Mouse (Mus musculus): Measurements from ENCODE around the gene Cmah. TPM values are rescaled to one million over a fixed set of nuclear protein-coding genes. Genes with fewer than 3 reads are reported as not detected.

Gene Cmah
- polyA plus RNA-seq, 1 experiment from 2014 or later: 0.17 TPM

DNA sequence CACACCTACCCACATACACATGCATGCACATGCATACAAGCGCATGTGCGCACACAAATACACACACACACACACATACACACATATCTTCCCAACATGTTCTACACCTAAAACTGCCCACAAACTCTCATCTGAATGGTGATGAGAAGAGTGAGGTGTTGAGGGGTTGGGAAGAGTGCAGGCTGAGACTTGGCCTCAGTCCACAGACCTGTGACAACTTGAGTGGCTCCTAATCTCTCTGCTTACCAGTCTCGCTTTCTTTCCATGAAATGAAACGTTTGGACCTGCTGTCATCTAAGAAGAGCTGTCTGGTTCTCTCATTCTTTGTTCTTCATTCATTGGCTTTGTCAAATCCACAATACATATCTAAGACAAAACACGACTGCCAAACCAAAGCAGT is 169.1 kb downstream of the Cmah start:
- 86% methylated on average over 5 of the region's 5 CpGs for WGBS
- DNase-seq (ENCODE audit: low spot score): no peak
- H3K4me3 ChIP-seq: no peak overlapping the region
- H3K27me3 ChIP-seq (ENCODE audit: insufficient read depth, poor library complexity, severe bottlenecking): no peaks in the 10 kb centered on the region
- no peaks in the 10 kb centered on the region for H3K9me3 ChIP-seq
- H3K27ac ChIP-seq: no peak overlapping the region
- peaks cover 7% of the 10 kb centered on the region for H3K4me1 ChIP-seq (replicated peaks)
- no peaks in the 10 kb centered on the region for H3K36me3 ChIP-seq

DNA sequence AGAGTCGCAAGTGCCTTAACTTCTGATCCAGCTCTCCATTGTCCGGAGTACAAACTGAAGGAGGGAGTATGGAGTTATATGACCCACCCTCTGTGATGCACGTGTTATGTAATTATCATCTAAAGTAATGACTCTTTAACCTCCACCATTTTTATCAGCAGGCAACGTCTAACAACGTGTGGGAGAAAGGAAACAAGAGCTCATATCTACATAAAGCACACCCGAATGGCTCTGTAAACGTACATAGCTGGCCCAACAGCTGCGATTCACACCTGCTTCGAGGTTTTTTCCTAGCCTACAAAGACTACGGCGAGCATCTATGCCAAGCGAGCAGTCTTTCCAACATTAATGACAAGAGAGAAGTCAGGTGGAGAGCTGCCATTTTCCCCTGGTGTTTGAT is 169.8 kb downstream of the Cmah start:
- Histone ChIP-seq H3K4me3 (no peak overlapping the region), H3K27me3 (ENCODE audit: insufficient read depth, poor library complexity, severe bottlenecking) (no peaks in the 10 kb centered on the region), H3K36me3 (no peaks in the 10 kb centered on the region), H3K27ac (no peak overlapping the region), H3K4me1 (replicated peaks) (peaks cover 11% of the 10 kb centered on the region), H3K9me3 (no peaks in the 10 kb centered on the region)
- WGBS: 91% methylated on average over 12 of the region's 12 CpGs
- no peak for DNase-seq (ENCODE audit: low spot score)

DNA sequence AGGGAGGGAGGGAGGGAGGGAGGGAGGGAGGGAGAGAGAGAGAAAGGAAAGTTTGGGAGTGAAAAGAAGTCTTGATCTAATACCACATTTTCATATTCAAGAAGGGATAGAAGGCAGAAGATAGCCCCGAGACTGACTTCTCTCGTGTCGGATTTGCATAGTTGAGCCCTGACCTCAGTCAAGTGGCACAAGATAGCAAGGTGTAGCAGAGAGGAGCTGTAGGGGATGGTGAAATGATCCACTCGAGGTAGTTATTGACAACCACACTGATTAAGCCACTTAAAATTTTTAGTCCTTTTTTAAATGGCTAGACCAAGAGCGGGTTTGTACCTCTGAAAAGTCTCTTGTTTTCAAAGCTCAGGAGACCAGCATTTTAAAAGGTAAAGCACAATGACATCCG is 171.1 kb downstream of the Cmah start:
- 86% methylated on average over 6 of the region's 6 CpGs for WGBS
- Histone ChIP-seq H3K27ac (no peak overlapping the region), H3K9me3 (no peaks in the 10 kb centered on the region), H3K4me3 (no peak overlapping the region), H3K4me1 (replicated peaks) (peaks cover 11% of the 10 kb centered on the region), H3K27me3 (ENCODE audit: insufficient read depth, poor library complexity, severe bottlenecking) (no peaks in the 10 kb centered on the region), H3K36me3 (no peaks in the 10 kb centered on the region)
- DNase-seq (ENCODE audit: low spot score): no peak

DNA sequence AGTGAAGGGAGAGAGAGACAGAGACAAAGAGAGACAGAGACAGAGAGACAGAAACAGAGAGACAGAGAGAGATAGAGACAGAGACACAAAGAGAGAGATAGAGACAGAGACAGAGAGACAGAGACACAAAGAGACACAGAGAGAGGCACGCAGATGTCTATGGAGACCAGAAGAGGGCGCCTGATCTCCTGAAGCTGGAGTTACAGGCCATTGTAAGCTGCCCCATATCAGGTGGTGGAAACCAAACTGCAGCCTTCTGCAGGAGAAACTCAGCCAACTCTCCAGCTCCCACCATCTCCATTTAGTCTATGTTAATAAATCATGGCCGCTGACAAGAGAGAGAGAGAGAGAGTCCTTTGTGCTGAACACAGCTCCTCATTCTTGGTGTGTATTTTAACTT is 172.3 kb downstream of the Cmah start:
- Histone ChIP-seq H3K4me1 (replicated peaks) (peaks cover 11% of the 10 kb centered on the region), H3K9me3 (no peaks in the 10 kb centered on the region), H3K36me3 (no peaks in the 10 kb centered on the region), H3K4me3 (no peak overlapping the region), H3K27me3 (ENCODE audit: insufficient read depth, poor library complexity, severe bottlenecking) (no peaks in the 10 kb centered on the region), H3K27ac (no peak overlapping the region)
- 39% methylated on average over 3 of the region's 3 CpGs for WGBS
- no peak for DNase-seq (ENCODE audit: low spot score)

DNA sequence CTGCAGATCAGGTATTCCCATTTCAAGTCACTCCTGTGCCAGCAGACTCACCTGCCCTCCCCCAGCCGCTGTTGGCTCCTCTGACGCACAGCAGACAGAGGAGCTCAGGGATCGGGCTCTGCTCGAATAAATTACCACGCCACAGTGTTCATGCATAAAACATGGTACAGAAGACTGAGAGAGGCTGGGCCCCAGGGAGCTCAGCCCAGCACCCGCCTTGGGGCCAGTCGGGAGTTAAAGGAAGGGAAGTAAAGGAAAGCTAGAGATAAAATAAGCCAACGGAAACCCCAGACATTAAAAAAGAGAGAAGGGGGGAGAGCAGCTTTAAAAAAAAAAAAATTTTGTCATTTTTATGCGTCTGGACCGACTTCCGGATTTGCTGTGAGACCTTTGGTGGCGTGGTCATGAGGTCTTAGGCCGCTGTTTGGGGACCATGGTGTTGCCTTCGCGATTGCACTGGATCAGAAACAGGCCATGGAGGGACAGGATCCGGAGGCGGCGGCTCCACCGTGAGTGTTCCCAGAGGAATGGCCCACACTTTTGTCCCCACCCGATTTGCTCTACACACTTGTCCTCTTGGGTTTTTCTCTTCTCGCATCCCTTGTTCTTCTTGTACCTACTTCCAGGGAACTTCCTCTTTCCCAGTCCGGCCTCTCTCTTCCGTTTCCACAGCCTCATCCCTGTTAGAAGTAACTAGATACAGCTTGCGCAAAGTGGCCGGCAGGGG is 174.1 kb downstream of the Cmah start:
- Histone ChIP-seq H3K27me3 (ENCODE audit: insufficient read depth, poor library complexity, severe bottlenecking) (no peaks in the 10 kb centered on the region), H3K4me3 (no peak overlapping the region), H3K27ac (no peak overlapping the region), H3K36me3 (no peaks in the 10 kb centered on the region), H3K9me3 (no peaks in the 10 kb centered on the region), H3K4me1 (replicated peaks) (peaks cover 11% of the 10 kb centered on the region)
- no peak for DNase-seq (ENCODE audit: low spot score)
- 75% methylated on average over 25 of the region's 25 CpGs for WGBS

DNA sequence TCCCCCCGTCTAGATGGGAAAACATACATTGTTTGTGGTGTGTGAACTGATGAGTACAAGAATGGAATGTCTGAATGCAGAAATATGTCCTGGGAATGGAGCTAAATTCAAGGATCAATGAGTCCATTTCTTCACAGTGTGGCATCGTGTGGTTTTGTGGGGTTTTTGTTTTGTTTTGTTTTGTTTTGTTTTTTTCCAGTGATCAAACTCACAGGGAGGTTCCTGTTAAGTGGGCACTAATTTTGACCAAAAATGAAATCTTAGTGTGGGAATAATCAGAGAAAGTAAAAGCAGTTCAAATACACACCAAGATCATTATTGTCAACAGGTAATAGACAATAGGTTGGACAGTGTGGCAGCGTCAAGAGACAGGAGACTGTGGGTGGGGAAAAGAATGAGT is 174.7 kb downstream of the Cmah start:
- no peak for DNase-seq (ENCODE audit: low spot score)
- Histone ChIP-seq H3K9me3 (no peaks in the 10 kb centered on the region), H3K36me3 (no peaks in the 10 kb centered on the region), H3K27ac (no peak overlapping the region), H3K27me3 (ENCODE audit: insufficient read depth, poor library complexity, severe bottlenecking) (no peaks in the 10 kb centered on the region), H3K4me1 (replicated peaks) (peaks cover 11% of the 10 kb centered on the region), H3K4me3 (no peak overlapping the region)
- 87% methylated on average over 3 of the region's 3 CpGs for WGBS

DNA sequence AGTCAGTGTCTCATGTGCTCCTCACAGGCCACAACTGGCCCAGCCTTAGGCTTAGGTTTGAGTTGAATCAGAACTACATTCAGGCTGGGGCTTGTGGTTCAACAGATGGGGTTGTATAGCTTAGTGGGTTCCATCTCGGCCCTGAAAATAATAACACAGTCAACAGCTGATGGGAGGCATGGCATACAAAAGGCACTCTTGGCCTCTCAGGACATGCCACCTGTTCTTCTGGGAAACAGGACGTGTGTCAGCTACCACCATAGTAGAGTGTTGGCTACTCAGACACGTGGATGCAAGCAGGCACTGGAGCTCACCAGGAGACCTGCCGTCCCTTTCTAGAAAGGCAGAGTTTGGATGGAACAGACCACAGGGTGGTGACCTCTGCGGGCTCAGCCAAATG is 178.6 kb downstream of the Cmah start:
- no peak for DNase-seq (ENCODE audit: low spot score)
- 72% methylated on average over 5 of the region's 5 CpGs for WGBS
- H3K4me1 ChIP-seq (replicated peaks): peaks cover 9% of the 10 kb centered on the region

DNA sequence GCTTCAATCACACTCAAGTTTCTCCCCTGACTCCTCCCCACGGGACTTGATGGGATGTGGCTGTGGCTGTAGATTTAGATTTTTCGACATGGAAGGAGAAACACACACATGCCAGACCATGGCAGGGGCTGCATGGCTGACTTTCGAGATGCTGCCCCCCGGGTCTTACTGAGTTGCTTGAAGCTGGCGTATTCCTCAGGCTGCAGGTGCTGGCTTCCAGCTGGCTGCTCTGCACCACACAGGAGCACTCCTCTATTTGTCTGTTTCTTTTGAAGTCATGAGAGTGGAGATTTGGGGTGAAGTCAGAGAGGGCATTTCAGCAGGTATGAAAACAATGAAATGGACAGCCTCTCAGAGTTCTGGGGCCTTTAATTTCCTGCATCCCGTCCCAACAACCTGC is 180.0 kb downstream of the Cmah start:
- H3K27me3 ChIP-seq (ENCODE audit: insufficient read depth, poor library complexity, severe bottlenecking): no peaks in the 10 kb centered on the region
- no peaks in the 10 kb centered on the region for H3K9me3 ChIP-seq
- H3K4me1 ChIP-seq (replicated peaks): no peaks in the 10 kb centered on the region
- H3K36me3 ChIP-seq: no peaks in the 10 kb centered on the region
- 76% methylated on average over 6 of the region's 6 CpGs for WGBS
- no peak overlapping the region for H3K4me3 ChIP-seq
- no peak overlapping the region for H3K27ac ChIP-seq
- DNase-seq (ENCODE audit: low spot score): no peak

More for the DNA sequence above, 178.6 kb downstream of the Cmah start:
- Histone ChIP-seq H3K27ac (no peak overlapping the region), H3K36me3 (no peaks in the 10 kb centered on the region), H3K27me3 (ENCODE audit: insufficient read depth, poor library complexity, severe bottlenecking) (no peaks in the 10 kb centered on the region), H3K4me3 (no peak overlapping the region), H3K9me3 (no peaks in the 10 kb centered on the region)

DNA sequence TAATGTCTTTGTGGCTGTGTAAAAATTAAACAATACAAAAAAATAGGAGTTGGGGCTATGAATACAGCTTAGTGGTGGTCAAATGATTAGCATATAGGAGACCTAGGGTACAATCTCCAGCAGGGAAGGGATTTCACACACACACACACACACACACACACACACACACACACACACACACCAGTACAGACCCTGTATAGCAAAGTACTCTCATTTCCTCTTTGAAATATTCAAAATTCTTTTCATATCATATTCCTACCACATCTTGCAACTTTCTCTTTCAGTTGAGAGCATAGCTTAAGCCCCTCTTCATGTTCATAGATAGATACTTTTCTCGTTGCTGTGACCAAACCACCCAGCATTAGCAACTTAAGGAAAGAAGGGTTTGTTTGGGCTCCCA is 181.7 kb downstream of the Cmah start:
- Histone ChIP-seq H3K27ac (no peak overlapping the region), H3K9me3 (no peaks in the 10 kb centered on the region), H3K36me3 (no peaks in the 10 kb centered on the region), H3K4me3 (no peak overlapping the region), H3K4me1 (replicated peaks) (no peaks in the 10 kb centered on the region), H3K27me3 (ENCODE audit: insufficient read depth, poor library complexity, severe bottlenecking) (no peaks in the 10 kb centered on the region)
- 49% methylated on average over 1 of the region's 1 CpGs for WGBS
- no peak for DNase-seq (ENCODE audit: low spot score)

DNA sequence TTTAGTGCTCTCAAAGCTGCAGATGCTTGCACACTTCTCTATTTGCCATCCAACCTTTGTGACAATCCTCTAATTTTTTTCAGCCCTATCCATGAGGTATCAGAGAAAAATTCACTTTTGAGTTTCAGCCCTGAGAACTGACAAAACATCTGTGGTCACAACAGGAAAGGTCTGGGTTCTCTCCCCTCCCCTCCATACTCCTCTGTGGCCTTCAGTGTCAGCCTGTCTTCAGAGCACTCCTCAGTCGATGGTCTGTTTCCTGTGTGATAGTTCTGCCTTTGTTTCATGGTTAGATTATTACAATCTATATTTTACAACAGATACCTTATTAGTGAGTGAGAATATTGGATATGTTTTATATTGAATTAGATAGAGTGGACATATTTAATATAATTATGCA is 184.2 kb downstream of the Cmah start:
- no peaks in the 10 kb centered on the region for H3K9me3 ChIP-seq
- H3K27me3 ChIP-seq (ENCODE audit: insufficient read depth, poor library complexity, severe bottlenecking): no peaks in the 10 kb centered on the region
- no peak overlapping the region for H3K4me3 ChIP-seq
- no peaks in the 10 kb centered on the region; the same call in 1 of the 2 replicates for H3K4me1 ChIP-seq (replicated peaks)
- H3K27ac ChIP-seq: no peak overlapping the region
- WGBS: 83% methylated on average over 1 of the region's 1 CpGs
- H3K36me3 ChIP-seq: no peaks in the 10 kb centered on the region
- no peak for DNase-seq (ENCODE audit: low spot score)

DNA sequence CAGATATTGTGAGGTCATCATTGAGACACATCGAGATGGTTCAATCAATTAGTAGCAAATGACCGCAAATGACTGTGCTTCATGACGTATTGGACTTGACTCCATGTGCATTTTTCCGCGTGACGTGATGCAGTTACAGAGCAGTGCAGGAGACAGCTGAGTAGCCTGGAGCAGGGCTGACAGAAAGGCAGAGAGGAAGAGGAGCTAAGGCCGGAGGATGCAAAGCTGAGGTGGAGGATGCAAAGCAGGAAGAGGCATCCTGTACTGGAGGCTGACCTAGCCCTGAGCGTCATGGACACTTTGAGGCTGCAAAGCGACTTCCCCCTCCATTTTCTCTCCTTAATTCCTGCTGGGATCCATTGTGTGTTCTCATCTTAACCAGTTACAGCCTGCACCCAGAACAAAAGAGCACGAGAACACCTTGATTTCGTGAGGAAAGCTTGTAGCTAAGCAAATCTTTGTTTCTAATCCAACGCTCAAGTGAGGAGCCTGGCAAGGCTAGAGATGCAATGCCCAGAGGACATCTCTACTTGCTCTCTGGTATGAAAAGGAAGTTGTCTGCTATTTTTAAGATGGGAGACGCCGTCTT is 184.8 kb downstream of the Cmah start:
- no peak for DNase-seq (ENCODE audit: low spot score)
- H3K4me3 ChIP-seq: no peak overlapping the region
- 81% methylated on average over 14 of the region's 14 CpGs for WGBS
- no peaks in the 10 kb centered on the region for H3K27me3 ChIP-seq (ENCODE audit: insufficient read depth, poor library complexity, severe bottlenecking)
- H3K36me3 ChIP-seq: no peaks in the 10 kb centered on the region
- no peaks in the 10 kb centered on the region; the same call in 1 of the 2 replicates for H3K4me1 ChIP-seq (replicated peaks)
- H3K9me3 ChIP-seq: no peaks in the 10 kb centered on the region
- no peak overlapping the region for H3K27ac ChIP-seq

DNA sequence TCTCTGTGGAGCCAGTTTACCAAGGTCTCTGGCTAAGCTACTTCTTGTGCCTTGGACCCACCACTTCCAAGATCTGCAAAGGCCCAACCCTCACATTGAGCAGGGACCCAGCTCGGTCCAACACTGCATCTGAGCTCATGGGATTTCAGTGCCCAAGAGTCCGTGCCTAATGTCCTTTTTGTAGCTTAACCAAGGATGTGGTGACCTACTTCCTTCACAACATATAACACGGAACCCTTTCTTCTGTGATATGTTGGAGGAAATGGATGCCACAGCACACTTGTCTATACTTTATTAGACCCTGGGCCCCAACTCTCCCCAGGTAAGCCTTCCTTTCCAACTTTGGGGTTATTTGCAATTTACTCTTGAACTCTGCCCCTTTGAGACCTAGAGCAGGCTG is 186.5 kb downstream of the Cmah start:
- 89% methylated on average over 3 of the region's 3 CpGs for WGBS
- no peak for DNase-seq (ENCODE audit: low spot score)
- no peaks in the 10 kb centered on the region for H3K27me3 ChIP-seq (ENCODE audit: insufficient read depth, poor library complexity, severe bottlenecking)
- no peak overlapping the region for H3K27ac ChIP-seq
- H3K36me3 ChIP-seq: no peaks in the 10 kb centered on the region
- H3K9me3 ChIP-seq: no peaks in the 10 kb centered on the region
- no peak overlapping the region for H3K4me3 ChIP-seq
- peaks cover 5% of the 10 kb centered on the region; the same call in 1 of the 2 replicates for H3K4me1 ChIP-seq (replicated peaks)

DNA sequence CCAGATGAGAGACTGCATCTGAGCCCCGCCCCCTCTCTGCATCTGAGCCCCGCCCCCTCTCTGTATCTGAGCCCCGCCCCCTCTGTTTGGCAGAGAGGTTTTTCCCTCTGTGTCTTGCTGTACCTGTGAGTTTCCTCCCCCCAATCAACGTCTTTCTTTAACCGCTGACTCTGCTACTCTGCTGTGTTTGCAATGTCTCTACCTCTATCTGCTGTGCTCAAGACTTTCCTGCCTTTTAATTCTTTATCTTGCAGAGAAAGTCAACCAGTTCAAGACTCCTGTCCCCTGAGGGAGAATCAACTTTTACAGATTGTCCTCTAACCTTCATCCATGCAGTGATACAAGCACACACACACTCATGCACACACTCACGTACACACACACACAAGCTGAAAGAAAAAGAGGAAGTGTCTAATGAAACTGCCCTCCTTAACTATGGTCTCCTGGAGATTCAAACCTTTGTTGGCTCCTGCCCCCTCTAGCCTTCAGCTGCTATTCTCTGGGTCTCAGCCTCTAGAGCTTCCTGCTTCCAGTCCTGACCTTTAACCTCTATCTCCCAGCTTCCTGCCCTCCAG is 188.0 kb downstream of the Cmah start:
- no peak for DNase-seq (ENCODE audit: low spot score)
- H3K27me3 ChIP-seq (ENCODE audit: insufficient read depth, poor library complexity, severe bottlenecking): no peaks in the 10 kb centered on the region
- 47% methylated on average over 6 of the region's 6 CpGs for WGBS
- H3K36me3 ChIP-seq: no peaks in the 10 kb centered on the region
- H3K4me1 ChIP-seq (replicated peaks): peaks cover 5% of the 10 kb centered on the region; the same call in 1 of the 2 replicates
- no peak overlapping the region for H3K4me3 ChIP-seq
- H3K9me3 ChIP-seq: no peaks in the 10 kb centered on the region
- H3K27ac ChIP-seq: no peak overlapping the region
